Mouse (Mus musculus) neural tube, embryonic 14.5 days (tissue): ENCODE measurements at regions not wholly inside any gene's neighbourhood (a gene's known extent, or its start where the extent isn't known, plus 50 kb on each side); places are given as distances from the start of the nearest gene placed in this dataset.
"Not testable (repeated sequence)": the region's sequence is repeated elsewhere in the genome, so short reads cannot be mapped to it uniquely, and the experiment has no call there.

ENCODE experiments used
- ATAC-seq: fragments of 200-750 bp; cut with Nextera tagmentation; 2 replicates; pipeline ENCODE4 v1.8.0; 2017; ENCODE audit warnings: low read depth, mild to moderate bottlenecking, moderate TSS enrichment, moderate library complexity
- H3K27ac ChIP-seq: fragments of 300-500 bp; sonication (generic); 2 replicates; pipeline ENCODE4 v1.5.1; 2014; ENCODE audit warnings: low read depth, mild to moderate bottlenecking, control low read depth, low read length, moderate library complexity, mixed read lengths
- H3K27me3 ChIP-seq: fragments of 300-500 bp; sonication (generic); 2 replicates; pipeline ENCODE4 v1.6.1; 2014; ENCODE audit warnings: low read length; ENCODE audit not compliant: control insufficient read depth, insufficient read depth
- H3K36me3 ChIP-seq: fragments of 300-500 bp; sonication (generic); 2 replicates; pipeline ENCODE4 v1.6.1; 2014; ENCODE audit warnings: low read length, mixed read lengths; ENCODE audit not compliant: control insufficient read depth, insufficient read depth
- H3K4me1 ChIP-seq: fragments of 300-500 bp; sonication (generic); 2 replicates; pipeline ENCODE4 v1.6.1; 2014; ENCODE audit warnings: low read length; ENCODE audit not compliant: control insufficient read depth, insufficient read depth
- H3K4me2 ChIP-seq: fragments of 300-500 bp; sonication (generic); 2 replicates; pipeline ENCODE4 v1.6.1; 2014; ENCODE audit warnings: mild to moderate bottlenecking, low read depth, low read length, control low read depth
- H3K4me3 ChIP-seq: fragments of 300-500 bp; sonication (generic); 2 replicates; pipeline ENCODE4 v1.5.1; 2014; ENCODE audit warnings: low read depth, low read length, control low read depth, mixed read lengths
- H3K9ac ChIP-seq: fragments of 300-500 bp; sonication (generic); replicated peaks from 2 replicates; pipeline ENCODE4 v1.6.1; 2014; ENCODE audit warnings: low read depth, mild to moderate bottlenecking, control low read depth, low read length, mixed read lengths
- H3K9me3 ChIP-seq: fragments of 300-500 bp; sonication (generic); 2 replicates; pipeline ENCODE4 v1.6.1; 2016; ENCODE audit warnings: low read length; ENCODE audit not compliant: control insufficient read depth
- WGBS: fragments of 180-500 bp; shearing (Covaris S2); extraction: QIAGEN DNeasy Blood & Tissue Kit; methylation state at CpG from one replicate; pipeline ENCODE4 v1.1.7; 2014; 5-methylcytosine and 5-hydroxymethylcytosine counted together

- no peaks in the 10 kb centered on the region for H3K36me3 ChIP-seq
- no peak overlapping the region for H3K4me3 ChIP-seq
- no peaks in the 10 kb centered on the region; the same call in 1 of the 2 replicates for H3K9me3 ChIP-seq
- H3K4me2 ChIP-seq, result no peak overlapping the region
- 34% methylated on average over 11 of the region's 11 CpGs for WGBS
- ATAC-seq, result no peak
- no peaks in the 10 kb centered on the region for H3K27me3 ChIP-seq
- H3K4me1 ChIP-seq, result no peaks in the 10 kb centered on the region; the same call in 1 of the 2 replicates
- peak overlapping the region; percentile 55; the same call in 1 of the 2 replicates for H3K27ac ChIP-seq
- no peak overlapping the region for H3K9ac ChIP-seq
These were observed 108.4 kb upstream of the Shb start for GRCm38 (mm10) chr4:45640713-45641112.

- ATAC-seq, result peak; percentile 87
- Histone ChIP-seq H3K4me3 (no peak overlapping the region), H3K27me3 (no peaks in the 10 kb centered on the region), H3K4me1 (no peaks in the 10 kb centered on the region; the same call in 1 of the 2 replicates), H3K4me2 (no peak overlapping the region), H3K9ac (no peak overlapping the region), H3K27ac (peak overlapping the region; percentile 71), H3K9me3 (no peaks in the 10 kb centered on the region; the same call in 1 of the 2 replicates), H3K36me3 (no peaks in the 10 kb centered on the region)
- WGBS, result 34% methylated on average over 12 of the region's 12 CpGs
These were observed 107.2 kb upstream of the Shb start for GRCm38 (mm10) chr4:45639397-45640034.

GRCm38 (mm10) chr4:45638411-45638810 lies 106.1 kb upstream of the Shb start:
- 54% methylated on average over 8 of the region's 8 CpGs for WGBS
- Histone ChIP-seq H3K27ac (peak overlapping the region; percentile 60; the same call in 1 of the 2 replicates), H3K4me1 (no peaks in the 10 kb centered on the region; the same call in 1 of the 2 replicates), H3K27me3 (no peaks in the 10 kb centered on the region), H3K9ac (no peak overlapping the region), H3K9me3 (no peaks in the 10 kb centered on the region; the same call in 1 of the 2 replicates), H3K4me2 (no peak overlapping the region), H3K4me3 (no peak overlapping the region), H3K36me3 (no peaks in the 10 kb centered on the region)
- ATAC-seq, result no peak

- Histone ChIP-seq H3K27me3 (no peaks in the 10 kb centered on the region), H3K4me2 (no peak overlapping the region), H3K4me3 (no peak overlapping the region), H3K27ac (no peak overlapping the region), H3K4me1 (peaks cover 10% of the 10 kb centered on the region), H3K36me3 (no peaks in the 10 kb centered on the region), H3K9me3 (no peaks in the 10 kb centered on the region; the same call in 1 of the 2 replicates), H3K9ac (no peak overlapping the region)
- WGBS, result 22% methylated on average over 7 of the region's 7 CpGs
- no peak; the same call in 1 of the 2 replicates for ATAC-seq
These were observed 99.2 kb upstream of the Shb start for GRCm38 (mm10) chr4:45631276-45632045.

GRCm38 (mm10) chr4:45625633-45626032 lies 93.4 kb upstream of the Shb start:
- Histone ChIP-seq H3K36me3 (no peaks in the 10 kb centered on the region), H3K4me3 (no peak overlapping the region), H3K9ac (no peak overlapping the region), H3K27me3 (no peaks in the 10 kb centered on the region), H3K4me1 (peaks cover 2% of the 10 kb centered on the region; the same call in 1 of the 2 replicates), H3K9me3 (no peaks in the 10 kb centered on the region), H3K4me2 (no peak overlapping the region), H3K27ac (no peak overlapping the region)
- 87% methylated on average over 7 of the region's 7 CpGs for WGBS
- ATAC-seq, result no peak

GRCm38 (mm10) chr4:45622017-45622416 lies 89.7 kb upstream of the Shb start:
- Histone ChIP-seq H3K4me1 (no peaks in the 10 kb centered on the region), H3K9ac (no peak overlapping the region), H3K4me3 (no peak overlapping the region), H3K27me3 (no peaks in the 10 kb centered on the region), H3K27ac (no peak overlapping the region), H3K4me2 (no peak overlapping the region), H3K36me3 (no peaks in the 10 kb centered on the region), H3K9me3 (no peaks in the 10 kb centered on the region)
- 87% methylated on average over 5 of the region's 5 CpGs for WGBS
- no peak for ATAC-seq

GRCm38 (mm10) chr4:45617126-45617525 lies 84.9 kb upstream of the Shb start:
- H3K27ac ChIP-seq, result no peak overlapping the region

GRCm38 (mm10) chr4:45613498-45613897 lies 81.2 kb upstream of the Shb start:
- not testable (repeated sequence) for H3K9ac ChIP-seq, H3K4me3 ChIP-seq, H3K27ac ChIP-seq, H3K36me3 ChIP-seq, H3K4me2 ChIP-seq, H3K9me3 ChIP-seq, H3K4me1 ChIP-seq, H3K27me3 ChIP-seq
- 74% methylated on average over 3 of the region's 3 CpGs for WGBS
- ATAC-seq, result peak; percentile 58; the same call in 1 of the 2 replicates

More at GRCm38 (mm10) chr4:45617126-45617525, 84.9 kb upstream of the Shb start:
- no peaks in the 10 kb centered on the region for H3K27me3 ChIP-seq
- H3K9me3 ChIP-seq, result no peaks in the 10 kb centered on the region
- H3K36me3 ChIP-seq, result no peaks in the 10 kb centered on the region
- WGBS, result 49% methylated on average over 3 of the region's 3 CpGs
- no peak overlapping the region for H3K4me2 ChIP-seq
- no peaks in the 10 kb centered on the region for H3K4me1 ChIP-seq
- H3K4me3 ChIP-seq, result no peak overlapping the region
- H3K9ac ChIP-seq, result no peak overlapping the region
- no peak for ATAC-seq

GRCm38 (mm10) chr4:45612132-45612531 lies 79.9 kb upstream of the Shb start:
- 37% methylated on average over 5 of the region's 5 CpGs for WGBS
- H3K9ac ChIP-seq, result no peak overlapping the region
- H3K4me3 ChIP-seq, result no peak overlapping the region
- no peak overlapping the region for H3K27ac ChIP-seq
- no peak overlapping the region for H3K4me2 ChIP-seq
- no peaks in the 10 kb centered on the region for H3K4me1 ChIP-seq
- H3K9me3 ChIP-seq, result no peaks in the 10 kb centered on the region
- no peaks in the 10 kb centered on the region for H3K27me3 ChIP-seq
- H3K36me3 ChIP-seq, result no peaks in the 10 kb centered on the region
- ATAC-seq, result no peak
